Mouse (Mus musculus): Measurements from ENCODE around the gene Gpr107. TPM values are rescaled to one million over a fixed set of nuclear protein-coding genes. Genes with fewer than 3 reads are reported as not detected.

The Gpr107 gene
- polyA plus RNA-seq, 1 experiment from 2014 or later = 42.2 TPM

Other genes with a start within 250 kb of the Gpr107 start
- 3.3 and 4.4 TPM in 2 replicates for gene Ptges, start 222.5 kb upstream of the Gpr107 start, polyA plus RNA-seq (2015; fragmentation: Nextera tagmentation; extraction: Ambion mirVana)
- gene Tor1b, start 199.4 kb upstream of the Gpr107 start, polyA plus RNA-seq (2015; fragmentation: Nextera tagmentation; extraction: Ambion mirVana) = 21.3 and 25.3 TPM in 2 replicates
- 105 and 108 TPM in 2 replicates for gene Tor1a, start 184.4 kb upstream of the Gpr107 start, polyA plus RNA-seq (2015; fragmentation: Nextera tagmentation; extraction: Ambion mirVana)
- 83.9 and 93.5 TPM in 2 replicates for gene BC005624, start 170.1 kb upstream of the Gpr107 start, polyA plus RNA-seq (2015; fragmentation: Nextera tagmentation; extraction: Ambion mirVana)
- 37.6 and 48.8 TPM in 2 replicates for gene Usp20, start 170.0 kb upstream of the Gpr107 start, polyA plus RNA-seq (2015; fragmentation: Nextera tagmentation; extraction: Ambion mirVana)
- 19.7 and 23.2 TPM in 2 replicates for gene Fnbp1, start 10.3 kb upstream of the Gpr107 start, polyA plus RNA-seq (2015; fragmentation: Nextera tagmentation; extraction: Ambion mirVana)
- 112 and 119 TPM in 2 replicates for gene Ncs1, start 93.5 kb downstream of the Gpr107 start, polyA plus RNA-seq (2015; fragmentation: Nextera tagmentation; extraction: Ambion mirVana)
- 0.11 and 0.22 TPM in 2 replicates for gene Hmcn2, start 162.1 kb downstream of the Gpr107 start, polyA plus RNA-seq (2015; fragmentation: Nextera tagmentation; extraction: Ambion mirVana)